16 mouse cellular contexts compared by ENCODE assay signal in genomic region chr2:120060190-120060589, GRCm38 (mm10). TPM values are rescaled to one million over a fixed set of nuclear protein-coding genes. Genes with fewer than 3 reads are reported as not detected.
DNase-seq lines count a peak whose midpoint lies in the region; ATAC-seq lines count a peak whose summit lies in the region.
"Had no signal": no experiment of that assay in that cellular context is flagged by ENCODE, and none has a peak within 500 bp of the region (broad histone marks: within the 10 kb centered on the region; RNA-seq: fewer than 3 reads in every experiment).

No protein-coding gene starts in this region.

- no peaks in the 10 kb centered on the region for H3K36me3 ChIP-seq in heart, embryonic 10.5 days
- no peaks in the 10 kb centered on the region for H3K36me3 ChIP-seq in lung, embryonic 16.5 days (ENCODE audit: control insufficient read depth, insufficient read depth, low read length)
- H3K36me3 ChIP-seq: forebrain, embryonic 10.5 days; liver, embryonic 12.5 days; neural tube, embryonic 12.5 days had no signal

- H3K27me3 ChIP-seq in heart, embryonic 10.5 days (ENCODE audit: insufficient read depth, poor library complexity, severe bottlenecking), result peaks cover 47% of the 10 kb centered on the region
- no peaks in the 10 kb centered on the region for H3K27me3 ChIP-seq in lung, embryonic 16.5 days (ENCODE audit: control insufficient read depth, insufficient read depth, low read depth, low read length)
- H3K27me3 ChIP-seq: neural tube, embryonic 12.5 days had no signal

- no peaks in the 10 kb centered on the region for H3K9me3 ChIP-seq in heart, embryonic 10.5 days
- no peaks in the 10 kb centered on the region for H3K9me3 ChIP-seq in lung, embryonic 16.5 days (ENCODE audit: control insufficient read depth, low read length)
- H3K9me3 ChIP-seq: forebrain, embryonic 10.5 days; liver, embryonic 12.5 days; neural tube, embryonic 12.5 days had no signal

- DNase-seq in heart, adult 18-20 months, result peak; percentile 23 to 27
- DNase-seq in heart, embryonic 10.5 days (ENCODE audit: low spot score), result no peak
- DNase-seq in kidney, adult 9 months, result peak; percentile 48
- DNase-seq in urinary bladder, postnatal 14 days (ENCODE audit: low spot score), result peak; percentile 80
- DNase-seq in spleen, postnatal 36 days (ENCODE audit: low spot score in 2 of 2), result no peak
- no peak for DNase-seq in cerebellum, postnatal 4 days (ENCODE audit: low spot score in 2 of 2)
- no peak for DNase-seq in yolk sac, embryonic 10.5 days (ENCODE audit: low spot score)
- DNase-seq: cerebellum, adult 9-11 months; thymus, postnatal 14 days had no signal

- ATAC-seq in lung, embryonic 16.5 days (ENCODE audit: low read depth), result peak; percentile 89
- ATAC-seq: liver, embryonic 12.5 days had no signal

- no peak overlapping the region for H3K27ac ChIP-seq in heart, embryonic 10.5 days
- H3K27ac ChIP-seq in lung, embryonic 16.5 days (ENCODE audit: low read length), result peak overlapping the region; percentile 87
- H3K27ac ChIP-seq: forebrain, embryonic 10.5 days; heart, adult 2 months; hindbrain, embryonic 14.5 days; liver, embryonic 12.5 days; neural tube, embryonic 12.5 days had no signal

- no peak overlapping the region for H3K9ac ChIP-seq in lung, embryonic 16.5 days (ENCODE audit: low read length)
- H3K9ac ChIP-seq: hindbrain, embryonic 14.5 days; liver, embryonic 12.5 days; neural tube, embryonic 12.5 days had no signal

- no peak overlapping the region for H3K4me3 ChIP-seq in heart, embryonic 10.5 days
- H3K4me3 ChIP-seq in lung, embryonic 16.5 days (ENCODE audit: low read length), result no peak overlapping the region
- H3K4me3 ChIP-seq: forebrain, embryonic 10.5 days; heart, adult 2 months; liver, embryonic 12.5 days; neural tube, embryonic 12.5 days had no signal

- no peak overlapping the region; the same call in 1 of the 2 replicates for H3K4me2 ChIP-seq in lung, embryonic 16.5 days (ENCODE audit: low read depth, low read length)
- H3K4me2 ChIP-seq: hindbrain, embryonic 14.5 days; liver, embryonic 12.5 days; midbrain, embryonic 11.5 days; neural tube, embryonic 12.5 days had no signal

- 71% methylated on average over 6 of the region's 6 CpGs for WGBS in heart, embryonic 10.5 days
- WGBS in lung, embryonic 16.5 days, result 51% methylated on average over 6 of the region's 6 CpGs

- peaks cover 12% of the 10 kb centered on the region for H3K4me1 ChIP-seq in heart, embryonic 10.5 days
- peaks cover 17% of the 10 kb centered on the region for H3K4me1 ChIP-seq in lung, embryonic 16.5 days (replicated peaks; ENCODE audit: control insufficient read depth, insufficient read depth, low read length)
- H3K4me1 ChIP-seq: liver, embryonic 12.5 days; neural tube, embryonic 12.5 days had no signal

RNA-seq across cellular contexts. Expression of gene Pla2g4b, which starts 27.0 kb away (rescaled TPM):
- total RNA-seq in heart, adult 18-20 months (2021), result 1 to 10 TPM in 1 of 2 experiments, under 1 TPM in 1; 0.72 to 1.7 TPM
- polyA plus RNA-seq in heart, embryonic 10.5 days (2016; fragmentation: Nextera tagmentation; extraction: Ambion mirVana), result 2.6 TPM in 2 replicates
- 1.1 and 1.4 TPM in 2 replicates for polyA plus RNA-seq in lung, embryonic 16.5 days (2015; fragmentation: Nextera tagmentation; extraction: Ambion mirVana)

RNA-seq across cellular contexts. Expression of gene Gm28042, which starts 32.9 kb away (rescaled TPM):
- total RNA-seq in heart, adult 18-20 months (2021), result under 1 TPM; 0.57 to 0.72 TPM
- 2.6 and 5.5 TPM in 2 replicates for polyA plus RNA-seq in heart, embryonic 10.5 days (2016; fragmentation: Nextera tagmentation; extraction: Ambion mirVana)
- 2.3 and 4.3 TPM in 2 replicates for polyA plus RNA-seq in lung, embryonic 16.5 days (2015; fragmentation: Nextera tagmentation; extraction: Ambion mirVana)

RNA-seq across cellular contexts. Expression of gene Jmjd7, which starts 32.9 kb away (rescaled TPM):
- total RNA-seq in heart, adult 18-20 months (2021), result 1 to 10 TPM; 6.1 to 7.9 TPM
- polyA plus RNA-seq in heart, embryonic 10.5 days (2016; fragmentation: Nextera tagmentation; extraction: Ambion mirVana), result 16.8 and 17.6 TPM in 2 replicates
- polyA plus RNA-seq in lung, embryonic 16.5 days (2015; fragmentation: Nextera tagmentation; extraction: Ambion mirVana), result 21.2 and 22.9 TPM in 2 replicates

Comparison
In these comparisons a context has a peak if more than half of its experiments do, and no peak if none do; other contexts are left out.
1. DNase-seq: peak in heart, adult 18-20 months (2 of 2), kidney, adult 9 months (single experiment) and urinary bladder, postnatal 14 days (single experiment); none in heart, embryonic 10.5 days (single experiment), spleen, postnatal 36 days (0 of 2), cerebellum, postnatal 4 days (0 of 2) and yolk sac, embryonic 10.5 days (single experiment).